Mouse (Mus musculus) adrenal gland, postnatal 25 days (tissue): ENCODE data around the gene Zbtb4. TPM values are rescaled to one million over a fixed set of nuclear protein-coding genes. Genes with fewer than 3 reads are reported as not detected.
"Not testable (repeated sequence)": the region's sequence is repeated elsewhere in the genome, so short reads cannot be mapped to it uniquely, and the experiment has no call there.

ENCODE experiments used
- DNase-seq: peaks from one replicate; pipeline ENCODE4 v3.0.0; 2021; ENCODE audit warnings: mixed read lengths
- long read RNA-seq: library from polyadenylated mRNA; stranded (forward); transcript quantifications from one replicate; pipeline ENCODE4 v2.0.0, GENCODE M21; 2021
- total RNA-seq: library from RNA; stranded (reverse); gene quantifications from 2 replicates; pipeline ENCODE4 v1.2.3, GENCODE M21; 2021

The Zbtb4 gene
- 39.5 and 65.8 TPM in 2 replicates for total RNA-seq
- long read RNA-seq, full-length matches to known transcripts = 1 of 7 reads
- long read RNA-seq, partial matches to known transcripts = 0 of 7 reads
- long read RNA-seq, other reads (novel, unspliced or antisense) = 6 of 7 reads

GRCm38 (mm10) chr11:69765221-69766125 lies at the start of gene Zbtb4:
Gene Zbtb4, plus strand, starts transcription at chr11:69765912.
- peak; percentile 70 for DNase-seq

DNA sequence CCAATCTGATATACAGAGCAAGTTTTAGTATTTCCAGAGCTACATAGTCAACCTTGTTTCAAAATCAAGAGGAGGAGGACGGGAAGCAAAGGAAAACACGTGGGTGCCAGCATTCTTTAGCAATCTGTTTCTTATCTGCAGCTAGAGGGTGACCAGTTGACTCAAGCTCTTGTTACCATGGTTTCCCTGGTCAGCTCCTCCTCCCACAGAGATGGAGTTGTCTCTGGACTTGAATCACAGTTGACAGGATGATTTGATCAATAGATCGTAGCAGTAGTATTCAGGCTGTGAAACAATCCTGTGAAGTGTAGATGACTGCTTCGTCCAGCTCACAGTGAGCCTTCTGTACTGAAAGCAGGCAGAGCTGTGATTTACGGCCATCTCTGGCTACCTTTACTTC lies 49.8 kb upstream of the Zbtb4 start:
- DNase-seq = peak; percentile 15

DNA sequence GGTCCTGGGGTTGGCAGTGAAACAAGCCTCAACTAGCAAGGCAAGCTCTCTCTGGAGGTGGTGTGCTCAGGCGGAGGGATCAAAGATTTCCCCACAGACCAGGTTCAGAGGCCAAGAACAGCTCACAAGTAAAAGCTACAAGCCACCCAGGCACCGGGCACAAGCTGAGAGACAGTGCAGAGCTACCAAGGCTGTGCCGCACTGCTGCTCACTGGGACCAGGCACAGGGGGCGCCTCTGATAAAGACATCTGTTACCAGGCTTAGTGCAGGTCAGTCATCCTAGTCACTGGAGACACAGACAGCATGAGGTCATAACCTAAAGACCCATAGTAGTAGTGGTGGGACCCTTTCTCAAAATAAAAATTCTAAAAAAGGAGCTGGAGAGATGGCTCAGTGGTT lies 48.8 kb upstream of the Zbtb4 start:
- DNase-seq = no peak

GRCm38 (mm10) chr11:69718661-69719060 lies 47.1 kb upstream of the Zbtb4 start:
- DNase-seq = no peak

DNA sequence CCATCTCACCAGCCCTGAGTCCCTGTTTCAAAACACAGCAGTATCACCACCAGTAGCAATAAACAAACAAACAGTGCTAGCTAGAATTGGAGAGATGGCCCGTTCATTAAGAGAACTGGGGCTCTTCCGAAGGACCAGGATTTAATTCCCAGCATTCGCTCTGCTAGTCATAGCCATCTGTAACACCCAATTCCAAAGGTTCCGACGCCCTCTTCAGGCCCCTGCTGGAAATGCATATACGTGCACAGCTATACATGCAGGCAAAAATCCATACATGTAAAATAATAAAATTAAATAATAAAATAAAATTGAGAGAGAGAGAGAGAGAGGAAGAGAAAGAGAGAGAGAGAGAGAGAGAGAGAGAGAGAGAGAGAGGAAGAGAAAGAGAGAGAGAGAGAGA lies 46.3 kb upstream of the Zbtb4 start:
- no peak for DNase-seq

- DNase-seq = no peak
Observed at GRCm38 (mm10) chr11:69720852-69721251, 44.9 kb upstream of the Zbtb4 start.

- no peak for DNase-seq
Observed at GRCm38 (mm10) chr11:69723074-69723473, 42.6 kb upstream of the Zbtb4 start.

DNA sequence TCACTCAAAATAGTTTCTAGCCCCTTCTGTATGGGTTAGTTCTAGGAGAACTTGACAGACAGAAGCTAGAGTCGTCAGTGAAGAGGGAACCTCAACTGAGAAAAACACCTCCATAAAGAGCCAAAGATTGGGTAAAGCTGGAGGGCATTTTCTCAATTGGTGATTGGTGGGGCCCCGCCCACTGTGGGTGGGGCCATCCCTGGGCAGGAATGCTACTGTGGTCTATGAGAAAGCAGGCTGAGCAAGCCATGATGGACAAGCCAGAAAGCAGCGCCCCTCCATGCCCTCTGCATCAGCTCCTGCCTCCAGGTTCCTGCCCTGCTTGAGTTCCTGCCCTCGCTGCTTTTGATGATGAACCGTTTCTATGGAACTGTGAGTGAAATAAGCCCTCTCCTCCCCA lies 39.8 kb upstream of the Zbtb4 start:
- no peak for DNase-seq

GRCm38 (mm10) chr11:69729063-69729462 lies 36.6 kb upstream of the Zbtb4 start:
- peak; percentile 65 for DNase-seq

DNA sequence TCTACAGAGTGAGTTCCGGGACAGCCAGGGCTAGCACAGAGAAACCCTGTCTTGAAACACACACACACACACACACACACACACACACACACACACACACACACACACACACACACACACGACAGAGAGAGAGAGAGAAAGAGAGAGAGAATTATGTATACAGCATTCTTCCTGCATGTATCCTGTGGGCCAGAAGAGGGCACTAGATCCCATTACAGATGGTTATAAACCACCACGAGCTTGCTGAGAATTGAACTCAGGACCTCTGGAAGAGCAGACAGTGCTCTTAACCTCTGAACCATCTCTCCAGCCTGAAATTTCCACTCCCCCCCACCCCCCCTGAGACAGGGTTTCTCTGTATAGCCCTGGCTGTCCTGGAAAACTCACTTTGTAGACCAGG lies 34.3 kb upstream of the Zbtb4 start:
- not testable (repeated sequence) for DNase-seq

DNA sequence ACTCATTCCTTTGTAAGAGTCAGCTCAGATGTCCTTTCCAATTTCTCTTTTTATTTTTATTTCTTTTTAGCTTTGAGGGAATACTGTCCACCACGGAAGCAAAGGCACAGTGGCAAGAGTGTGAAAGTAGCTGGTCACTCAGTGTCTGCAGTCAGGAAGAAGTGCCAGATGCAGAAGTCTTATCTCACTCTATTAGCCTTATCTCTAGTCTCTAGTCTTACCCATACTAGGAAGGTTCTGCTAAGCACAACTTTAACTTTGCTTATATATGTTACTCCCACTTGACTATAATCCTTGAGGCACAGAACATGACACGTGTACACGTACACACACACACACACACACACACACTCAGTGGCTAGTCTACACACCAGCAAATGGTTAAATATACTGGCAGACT lies 14.1 kb upstream of the Zbtb4 start:
- DNase-seq = no peak

GRCm38 (mm10) chr11:69752686-69753085 lies 13.0 kb upstream of the Zbtb4 start:
- no peak for DNase-seq

DNA sequence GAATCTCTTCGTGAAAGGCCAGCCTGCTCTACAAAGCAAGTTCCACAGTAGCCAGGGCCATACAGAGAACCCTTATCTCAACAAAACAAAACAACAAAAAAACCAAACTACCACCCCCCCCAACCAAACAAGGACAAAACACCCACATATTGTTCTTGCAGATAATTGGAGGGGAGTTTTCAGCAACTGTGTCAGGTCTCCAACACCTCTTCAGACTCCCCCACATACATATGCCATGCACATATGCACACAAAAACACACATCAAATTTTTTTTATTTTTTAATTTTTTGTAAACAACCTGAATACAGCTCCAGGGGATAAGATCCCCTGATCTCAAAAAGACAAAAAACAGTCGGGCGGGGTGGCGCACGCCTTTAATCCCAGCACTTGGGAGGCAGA lies 11.5 kb upstream of the Zbtb4 start:
- no peak for DNase-seq

GRCm38 (mm10) chr11:69754701-69755100 lies 11.0 kb upstream of the Zbtb4 start:
- DNase-seq = no peak

- no peak for DNase-seq
Observed at GRCm38 (mm10) chr11:69757303-69758089, 8.2 kb upstream of the Zbtb4 start.

GRCm38 (mm10) chr11:69758090-69758456 lies 7.6 kb upstream of the Zbtb4 start:
- peak; percentile 98 for DNase-seq

DNA sequence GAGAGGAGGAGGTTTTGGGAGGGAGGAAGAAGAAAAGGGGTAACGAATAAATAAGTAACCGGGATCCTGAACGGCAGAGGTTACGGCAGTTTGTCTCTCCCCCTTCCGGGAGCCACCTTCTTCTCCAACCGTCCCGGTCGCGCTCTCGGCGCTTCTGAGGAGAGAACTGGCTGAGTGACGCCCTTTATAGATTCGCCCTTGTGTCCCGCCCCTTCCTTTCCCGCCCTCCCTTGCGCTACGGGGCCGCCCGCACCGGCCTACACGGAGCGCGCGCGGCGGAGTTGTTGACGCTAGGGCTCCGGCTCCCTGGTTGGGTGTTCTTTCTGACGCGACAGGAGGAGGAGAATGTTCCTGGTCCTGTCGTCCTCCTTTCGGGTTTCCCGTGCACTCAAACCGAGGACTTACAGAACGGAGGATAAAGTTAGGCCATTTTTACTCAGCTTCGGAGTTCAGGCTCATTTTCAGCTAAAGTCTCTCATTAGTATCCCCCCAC lies 7.2 kb upstream of the Zbtb4 start, which contains the start of gene Polr2a:
Gene Polr2a (minus strand): TSS at position 160 of the 493 bp plus-strand sequence.
- DNase-seq = peak; percentile 95

DNA sequence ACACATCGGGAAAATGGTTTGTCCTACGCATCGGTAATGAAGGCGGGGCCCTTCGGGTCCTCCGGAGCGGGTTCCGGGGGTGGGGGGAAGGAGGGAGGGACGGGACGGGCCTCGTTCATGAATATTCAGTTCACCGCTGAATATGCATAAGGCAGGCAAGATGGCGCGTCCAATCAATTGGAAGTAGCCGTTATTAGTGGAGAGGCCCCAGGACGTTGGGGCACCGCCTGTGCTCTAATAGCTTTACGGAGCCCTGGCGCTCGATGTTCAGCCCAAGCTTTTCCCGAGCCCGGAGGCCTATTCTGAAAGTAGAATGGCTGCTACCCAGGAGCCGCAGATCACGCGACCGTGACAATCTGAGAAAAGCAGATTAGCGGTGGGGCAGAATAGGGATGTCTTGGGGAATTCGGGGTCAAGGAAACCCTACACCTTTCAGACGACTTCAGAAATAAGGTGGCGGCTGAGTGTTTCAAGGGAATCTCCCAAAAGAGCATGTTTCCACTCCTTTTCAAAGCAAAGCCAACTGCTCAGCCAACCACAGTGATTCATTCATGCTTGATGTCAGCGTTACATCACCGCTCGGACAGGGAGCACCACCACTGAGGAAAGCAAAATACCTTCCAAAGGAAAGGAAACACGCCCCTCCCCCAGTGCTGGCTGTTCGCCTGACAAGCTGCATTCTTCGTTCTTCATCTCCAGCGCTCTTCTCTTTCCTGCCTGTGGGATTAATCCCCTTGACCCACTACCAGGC lies 6.6 kb upstream of the Zbtb4 start:
- DNase-seq = peak; percentile 80

DNA sequence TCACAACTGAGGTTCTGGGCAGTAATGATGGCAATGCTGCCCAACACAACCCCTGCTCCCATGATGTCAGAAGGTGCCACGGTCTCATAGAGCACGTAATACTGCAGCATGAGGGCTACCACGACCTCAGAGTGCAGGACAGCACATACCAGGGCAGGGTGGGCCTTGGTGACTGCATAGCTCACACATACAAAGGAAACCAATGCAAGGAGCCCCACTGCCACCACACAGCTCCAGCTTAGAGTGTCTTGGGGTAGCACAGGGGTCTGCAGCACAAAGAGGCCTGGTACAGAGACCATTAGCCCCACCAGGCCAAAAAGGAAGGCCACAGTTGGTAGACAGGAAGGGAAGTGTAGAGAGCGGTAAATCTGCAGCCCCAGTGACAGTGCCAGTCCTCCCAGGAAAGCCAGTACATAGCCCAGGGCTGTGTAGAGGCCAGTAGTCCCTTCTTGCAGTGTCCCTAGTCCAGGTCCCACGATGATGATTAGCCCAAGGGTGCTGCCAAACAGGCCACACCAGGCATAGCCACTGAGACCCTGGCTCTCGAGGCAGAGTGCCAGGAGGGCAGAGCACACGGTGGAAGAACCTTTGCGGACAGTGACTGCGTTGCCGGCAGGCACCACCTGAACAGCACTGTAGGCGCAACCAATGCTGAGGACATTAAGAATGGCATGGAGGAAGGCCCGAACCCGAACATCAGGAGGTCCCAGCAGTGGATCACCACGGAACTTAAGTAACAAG lies 5.4 kb upstream of the Zbtb4 start:
- no peak for DNase-seq

GRCm38 (mm10) chr11:69760901-69761200 lies 4.9 kb upstream of the Zbtb4 start:
- no peak for DNase-seq

- DNase-seq = no peak
Observed at GRCm38 (mm10) chr11:69761868-69762267, 3.8 kb upstream of the Zbtb4 start, which contains the start of gene Slc35g3. Gene Slc35g3, minus strand, starts transcription at chr11:69761968.

DNA sequence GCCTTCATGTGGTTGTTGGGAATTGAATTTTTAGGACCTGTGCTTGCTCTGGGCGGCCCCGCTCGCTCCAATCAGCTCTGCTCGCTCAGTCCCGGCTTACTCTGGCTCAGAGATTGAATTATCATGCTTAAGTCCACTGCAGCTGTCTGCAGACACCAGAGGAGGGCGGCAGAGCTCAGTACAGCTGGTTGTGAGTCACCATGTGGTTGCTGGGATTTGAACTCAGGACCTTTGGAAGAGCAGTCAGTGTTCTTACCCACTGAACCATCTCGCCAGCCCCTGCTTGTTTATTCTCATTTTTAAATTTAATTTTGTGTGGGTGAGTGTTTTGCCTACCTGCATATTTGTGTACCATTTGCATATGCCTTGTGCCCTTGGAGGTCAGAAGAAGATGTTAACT lies 2.2 kb upstream of the Zbtb4 start:
- DNase-seq = no peak
